Mouse (Mus musculus): Measurements from ENCODE around the gene Ptprh. TPM values are rescaled to one million over a fixed set of nuclear protein-coding genes. Genes with fewer than 3 reads are reported as not detected.
A peak's percentile ranks its signal among the peaks of the same experiment; 100 is the strongest.
"Not testable (repeated sequence)": the region's sequence is repeated elsewhere in the genome, so short reads cannot be mapped to it uniquely, and the experiment has no call there.

Ptprh gene
- polyA plus RNA-seq, 1 experiment from 2014 or later, result 1.3 TPM

GRCm38 (mm10) chr7:4581481-4581880 lies 22.4 kb downstream of the Ptprh start:
- not testable (repeated sequence) for H3K4me3 ChIP-seq; H3K4me1 ChIP-seq (replicated peaks); H3K27me3 ChIP-seq; ATAC-seq (ENCODE audit: low FRiP score, low read depth); H3K27ac ChIP-seq (replicated peaks); H3K9me3 ChIP-seq; H3K4me2 ChIP-seq; H3K9ac ChIP-seq; H3K36me3 ChIP-seq
- WGBS, result 78% methylated on average over 3 of the region's 3 CpGs

GRCm38 (mm10) chr7:4572361-4572760 lies 31.5 kb downstream of the Ptprh start:
- H3K9me3 ChIP-seq; H3K9ac ChIP-seq; H3K4me3 ChIP-seq; H3K36me3 ChIP-seq; H3K27me3 ChIP-seq; H3K27ac ChIP-seq (replicated peaks); H3K4me1 ChIP-seq (replicated peaks); H3K4me2 ChIP-seq; ATAC-seq (ENCODE audit: low FRiP score, low read depth): not testable (repeated sequence)
- 73% methylated on average over 2 of the region's 2 CpGs for WGBS

- 85% methylated on average over 3 of the region's 3 CpGs for WGBS
- H3K27ac ChIP-seq (replicated peaks), result no peak overlapping the region
Observed at GRCm38 (mm10) chr7:4562660-4563059, 41.2 kb downstream of the Ptprh start.

GRCm38 (mm10) chr7:4557167-4557560 lies 46.7 kb downstream of the Ptprh start:
- Histone ChIP-seq H3K27ac (replicated peaks) (peak overlapping the region; percentile 68), H3K9ac (peak overlapping the region; percentile 12; the same call in 1 of the 2 replicates), H3K4me2 (peak overlapping the region; percentile 49), H3K27me3 (no peaks in the 10 kb centered on the region), H3K36me3 (no peaks in the 10 kb centered on the region), H3K4me1 (replicated peaks) (0 out of 2 replicates have a peak, but pooled peaks cover 3% of the 10 kb centered on the region), H3K4me3 (peak overlapping the region; percentile 24), H3K9me3 (no peaks in the 10 kb centered on the region)
- 71% methylated on average over 6 of the region's 6 CpGs for WGBS
- ATAC-seq (ENCODE audit: low FRiP score, low read depth), result peak; percentile 59

More at GRCm38 (mm10) chr7:4562660-4563059, 41.2 kb downstream of the Ptprh start:
- ATAC-seq (ENCODE audit: low FRiP score, low read depth), result no peak
- no peak overlapping the region for H3K9ac ChIP-seq
- no peaks in the 10 kb centered on the region for H3K4me1 ChIP-seq (replicated peaks)
- H3K4me2 ChIP-seq, result no peak overlapping the region
- H3K9me3 ChIP-seq, result no peaks in the 10 kb centered on the region
- H3K36me3 ChIP-seq, result no peaks in the 10 kb centered on the region
- no peak overlapping the region for H3K4me3 ChIP-seq
- no peaks in the 10 kb centered on the region for H3K27me3 ChIP-seq

GRCm38 (mm10) chr7:4556256-4557166 lies 47.3 kb downstream of the Ptprh start:
- peak; percentile 94 for ATAC-seq (ENCODE audit: low FRiP score, low read depth)
- WGBS, result 20% methylated on average over 15 of the region's 15 CpGs
- peak overlapping the region; percentile 24 for H3K4me3 ChIP-seq
- H3K4me2 ChIP-seq, result peak overlapping the region; percentile 49
- no peaks in the 10 kb centered on the region for H3K27me3 ChIP-seq
- H3K9ac ChIP-seq, result peak overlapping the region; percentile 17; the same call in 1 of the 2 replicates
- no peaks in the 10 kb centered on the region for H3K36me3 ChIP-seq
- H3K4me1 ChIP-seq (replicated peaks), result 0 out of 2 replicates have a peak, but pooled peaks cover 3% of the 10 kb centered on the region
- H3K9me3 ChIP-seq, result no peaks in the 10 kb centered on the region
- peak overlapping the region; percentile 68 for H3K27ac ChIP-seq (replicated peaks)

GRCm38 (mm10) chr7:4547221-4547641 lies 56.6 kb downstream of the Ptprh start, which contains the start of gene Syt5:
Syt5 (minus strand) TSS chr7:4547541.
- peak within 1 kb of the TSS; percentile 90 for H3K27ac ChIP-seq (replicated peaks)
- no peaks in the 10 kb centered on the region for H3K27me3 ChIP-seq
- H3K4me1 ChIP-seq (replicated peaks), result peaks cover 14% of the 10 kb centered on the region
- no peaks in the 10 kb centered on the region for H3K9me3 ChIP-seq
- 5% methylated on average over 32 of the region's 33 CpGs for WGBS
- peak within 1 kb of the TSS; percentile 86 for H3K4me2 ChIP-seq
- peak within 1 kb of the TSS; percentile 57 for H3K4me3 ChIP-seq
- H3K36me3 ChIP-seq, result 0 out of 2 replicates have a peak, but pooled peaks cover 5% of the 10 kb centered on the region
- ATAC-seq (ENCODE audit: low FRiP score, low read depth), result peak; percentile 91
- peak within 1 kb of the TSS; percentile 67 for H3K9ac ChIP-seq

DNA sequence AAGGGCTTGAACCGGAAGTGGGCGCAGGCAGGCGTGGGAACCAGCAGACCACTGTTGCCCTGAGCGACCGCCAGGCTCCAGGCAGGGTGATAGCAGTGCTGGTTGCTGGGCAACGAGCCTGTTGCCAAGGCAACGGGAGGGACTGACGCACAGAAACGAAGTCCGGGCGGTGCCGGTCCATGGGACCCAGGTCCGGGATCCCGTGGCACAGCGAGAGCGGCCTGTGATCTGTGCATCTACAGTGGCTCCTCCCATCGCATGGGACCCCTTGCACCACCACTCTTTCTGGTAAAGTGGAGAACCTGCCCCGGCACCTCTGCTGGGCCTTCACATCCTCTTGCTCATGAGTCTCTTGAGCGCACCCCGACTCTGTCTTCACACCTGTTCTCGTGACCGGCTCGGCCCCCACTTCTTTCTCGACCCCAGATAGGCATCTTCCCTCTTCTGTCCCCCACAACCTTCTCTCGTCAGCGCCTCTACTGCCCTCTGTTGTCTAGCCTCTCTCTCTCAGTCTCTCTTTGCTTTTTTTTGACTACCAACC lies 57.2 kb downstream of the Ptprh start:
- H3K4me3 ChIP-seq, result peak overlapping the region; percentile 57
- under 1% methylated on average over 25 of the region's 26 CpGs for WGBS
- H3K9ac ChIP-seq, result peak overlapping the region; percentile 67
- no peaks in the 10 kb centered on the region for H3K9me3 ChIP-seq
- peak overlapping the region; percentile 90 for H3K27ac ChIP-seq (replicated peaks)
- no peaks in the 10 kb centered on the region for H3K27me3 ChIP-seq
- peak overlapping the region; percentile 86 for H3K4me2 ChIP-seq
- H3K36me3 ChIP-seq, result 0 out of 2 replicates have a peak, but pooled peaks cover 5% of the 10 kb centered on the region
- ATAC-seq (ENCODE audit: low FRiP score, low read depth), result peak; percentile 88
- H3K4me1 ChIP-seq (replicated peaks), result peaks cover 14% of the 10 kb centered on the region

DNA sequence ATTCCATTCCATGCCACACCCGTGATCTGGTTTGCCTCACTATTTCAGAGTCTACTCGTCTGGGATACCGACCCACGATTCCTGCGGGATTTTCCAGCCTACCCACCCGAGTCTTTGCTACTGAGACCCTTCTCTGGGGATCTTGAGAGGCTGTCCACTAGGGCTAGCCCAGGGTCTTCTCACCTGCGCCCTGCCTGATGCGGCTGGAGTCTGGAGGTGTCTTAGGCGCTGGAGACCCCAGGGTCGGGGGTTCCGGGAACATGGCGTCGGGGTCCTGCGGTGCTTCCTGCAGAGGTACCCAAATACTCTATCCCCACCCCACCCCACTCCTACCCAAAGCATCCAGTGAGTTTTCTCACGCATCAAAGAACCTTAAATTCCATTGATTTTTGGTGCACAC lies 57.8 kb downstream of the Ptprh start:
- H3K27me3 ChIP-seq, result no peaks in the 10 kb centered on the region
- 60% methylated on average over 15 of the region's 15 CpGs for WGBS

GRCm38 (mm10) chr7:4542013-4542412 lies 61.8 kb downstream of the Ptprh start:
- H3K9me3 ChIP-seq, result no peaks in the 10 kb centered on the region
- no peak overlapping the region for H3K4me2 ChIP-seq
- H3K4me3 ChIP-seq, result no peak overlapping the region
- H3K4me1 ChIP-seq (replicated peaks), result peaks cover 14% of the 10 kb centered on the region
- H3K27ac ChIP-seq (replicated peaks), result no peak overlapping the region
- no peak for ATAC-seq (ENCODE audit: low FRiP score, low read depth)
- no peaks in the 10 kb centered on the region for H3K27me3 ChIP-seq
- peaks cover 25% of the 10 kb centered on the region for H3K36me3 ChIP-seq
- H3K9ac ChIP-seq, result no peak overlapping the region
- 39% methylated on average over 17 of the region's 17 CpGs for WGBS

More for the DNA sequence above, 57.8 kb downstream of the Ptprh start:
- ATAC-seq (ENCODE audit: low FRiP score, low read depth), result peak; percentile 17
- Histone ChIP-seq H3K4me2 (peak overlapping the region; percentile 86), H3K36me3 (peaks cover 10% of the 10 kb centered on the region; the same call in 1 of the 2 replicates), H3K4me3 (peak overlapping the region; percentile 57), H3K4me1 (replicated peaks) (peaks cover 14% of the 10 kb centered on the region), H3K9me3 (no peaks in the 10 kb centered on the region), H3K9ac (peak overlapping the region; percentile 67), H3K27ac (replicated peaks) (peak overlapping the region; percentile 90)

DNA sequence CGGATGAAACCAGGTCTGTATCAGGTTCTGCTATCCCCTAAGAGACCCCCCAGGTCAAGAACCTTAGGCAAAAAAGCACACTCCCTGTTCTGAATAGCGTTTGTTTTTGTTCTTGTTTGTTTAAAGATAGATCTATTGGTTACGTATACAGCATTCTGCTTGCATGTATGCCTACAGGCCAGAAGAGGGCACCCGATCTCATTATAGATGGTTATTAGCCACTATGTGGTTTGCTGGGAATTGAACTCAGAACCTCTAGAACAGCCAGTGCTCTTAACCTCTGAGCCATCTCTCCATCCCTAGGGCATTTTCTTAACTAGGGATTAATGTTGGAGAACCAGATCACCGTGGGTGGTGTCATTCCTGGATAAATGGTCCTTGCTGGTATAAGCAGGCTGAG lies 62.5 kb downstream of the Ptprh start:
- H3K27me3 ChIP-seq, result no peaks in the 10 kb centered on the region
- H3K36me3 ChIP-seq, result peaks cover 25% of the 10 kb centered on the region
- no peak overlapping the region for H3K4me2 ChIP-seq
- no peaks in the 10 kb centered on the region for H3K9me3 ChIP-seq
- peaks cover 14% of the 10 kb centered on the region for H3K4me1 ChIP-seq (replicated peaks)
- H3K4me3 ChIP-seq, result no peak overlapping the region
- no peak for ATAC-seq (ENCODE audit: low FRiP score, low read depth)
- H3K9ac ChIP-seq, result no peak overlapping the region
- no peak overlapping the region for H3K27ac ChIP-seq (replicated peaks)
- WGBS, result 65% methylated on average over 5 of the region's 5 CpGs

DNA sequence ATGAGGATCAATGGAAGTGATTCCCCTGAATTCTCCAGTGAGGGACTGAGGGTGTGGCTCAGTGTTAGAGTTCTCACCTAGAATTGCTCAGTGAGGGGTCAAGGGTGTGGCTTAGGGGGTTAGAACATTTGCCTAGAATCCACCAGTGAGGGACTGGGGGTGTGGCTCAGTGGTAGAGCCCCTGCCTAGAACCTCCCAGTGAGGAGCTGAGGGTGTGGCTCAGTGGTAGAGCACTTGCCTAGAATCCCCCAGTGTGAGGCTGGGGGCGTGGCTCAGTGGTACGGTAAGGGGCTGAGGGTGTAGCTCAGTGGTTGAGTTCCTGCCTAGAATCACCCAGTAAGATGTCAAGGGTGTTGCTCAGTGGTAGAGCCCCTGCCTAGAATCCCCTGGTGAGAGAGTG lies 64.8 kb downstream of the Ptprh start:
- no peak for ATAC-seq (ENCODE audit: low FRiP score, low read depth)
- peaks cover 25% of the 10 kb centered on the region for H3K36me3 ChIP-seq
- no peak overlapping the region for H3K4me2 ChIP-seq
- H3K4me1 ChIP-seq (replicated peaks), result no peaks in the 10 kb centered on the region
- 82% methylated on average over 2 of the region's 2 CpGs for WGBS
- no peaks in the 10 kb centered on the region for H3K9me3 ChIP-seq
- no peaks in the 10 kb centered on the region for H3K27me3 ChIP-seq
- H3K9ac ChIP-seq, result no peak overlapping the region
- H3K27ac ChIP-seq (replicated peaks), result no peak overlapping the region
- H3K4me3 ChIP-seq, result no peak overlapping the region

DNA sequence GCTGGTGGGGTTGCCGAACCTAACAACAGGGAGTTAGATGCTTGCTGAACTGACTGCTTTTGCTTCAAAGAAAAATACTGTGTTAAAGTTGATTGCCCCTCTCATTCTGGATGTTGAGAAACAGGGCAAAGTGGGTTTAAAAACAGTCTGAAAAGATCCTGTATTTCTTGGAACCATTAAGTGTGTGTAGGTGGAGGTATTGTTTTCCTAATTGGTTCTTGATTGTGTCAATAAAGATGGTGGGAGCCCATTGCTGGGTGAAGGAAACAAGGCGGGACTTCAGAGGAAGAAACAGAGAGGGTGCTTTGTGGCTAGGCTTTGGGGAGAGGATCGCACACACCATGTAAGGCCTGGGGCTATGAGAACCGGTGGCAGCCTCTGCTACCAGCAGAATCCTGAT lies 66.7 kb downstream of the Ptprh start:
- H3K27me3 ChIP-seq, result 0 out of 2 replicates have a peak, but pooled peaks cover 1% of the 10 kb centered on the region
- no peak for ATAC-seq (ENCODE audit: low FRiP score, low read depth)
- H3K4me2 ChIP-seq, result no peak overlapping the region
- no peaks in the 10 kb centered on the region for H3K9me3 ChIP-seq
- H3K9ac ChIP-seq, result no peak overlapping the region
- H3K4me1 ChIP-seq (replicated peaks), result no peaks in the 10 kb centered on the region
- no peak overlapping the region for H3K4me3 ChIP-seq
- 59% methylated on average over 4 of the region's 4 CpGs for WGBS
- peaks cover 19% of the 10 kb centered on the region for H3K36me3 ChIP-seq
- H3K27ac ChIP-seq (replicated peaks), result no peak overlapping the region

Measured in hindbrain, embryonic 15.5 days (tissue).